Mouse (Mus musculus): ENCODE measurements around the gene Dctn1.

- peak; percentile 80 for TF ChIP-seq CTCF (IDR thresholded peaks at IDR 0.05; ENCODE audit: borderline replicate concordance, extremely low read depth, insufficient read depth, insufficient read length)
- peak; percentile 72 for TF ChIP-seq POLR2A (IDR thresholded peaks at IDR 0.05; ENCODE audit: borderline replicate concordance, extremely low read depth, insufficient read depth, insufficient read length, poor library complexity, severe bottlenecking)
Observed at GRCm38 (mm10) chr6:83165607-83166242, at the start of gene Dctn1.

All from brain, embryonic 14.5 days (tissue).